Mouse (Mus musculus) stomach, postnatal 0 days (tissue): ENCODE measurements around the gene Ndrg4.

Source experiments
- CTCF ChIP-seq: IDR thresholded peaks from 2 replicates; pipeline ENCODE4 v1.5.1; 2016; ENCODE audit warnings: antibody characterized with exemption, low read depth, mild to moderate bottlenecking, moderate library complexity
- EP300 ChIP-seq: optimal IDR thresholded peaks from 2 replicates; pipeline ENCODE3; 2016; ENCODE audit warnings: antibody characterized with exemption

- no peak for TF ChIP-seq CTCF
- no peak for TF ChIP-seq EP300
These were observed 21.4 kb downstream of the Ndrg4 start for GRCm38 (mm10) chr8:95698179-95698578.
